Mouse (Mus musculus) neural tube, embryonic 11.5 days (tissue): Measurements from ENCODE around the gene Ccnq. TPM values are rescaled to one million over a fixed set of nuclear protein-coding genes. Genes with fewer than 3 reads are reported as not detected.

Experiments
- ATAC-seq: fragments of 200-750 bp; cut with Nextera tagmentation; 2 replicates; pipeline ENCODE4 v1.8.0; 2017; ENCODE audit warnings: moderate number of reproducible peaks, mild to moderate bottlenecking, moderate TSS enrichment, moderate library complexity; ENCODE audit not compliant: insufficient read depth, low FRiP score, low TSS enrichment
- DNase-seq: peaks from one replicate; pipeline ENCODE4 v3.0.0-alpha.2; 2015; ENCODE audit warnings: low spot score
- H3K27ac ChIP-seq: fragments of 300-500 bp; sonication (generic); 2 replicates; pipeline ENCODE4 v1.5.1; 2014; ENCODE audit warnings: low read depth, mild to moderate bottlenecking, low read length
- H3K27me3 ChIP-seq: fragments of 300-500 bp; sonication (generic); 2 replicates; pipeline ENCODE4 v1.6.1; 2014; ENCODE audit warnings: mild to moderate bottlenecking, low read length, mixed read lengths; ENCODE audit not compliant: control insufficient read depth, insufficient read depth
- H3K36me3 ChIP-seq: fragments of 300-500 bp; sonication (generic); 2 replicates; pipeline ENCODE4 v1.6.1; 2014; ENCODE audit warnings: mild to moderate bottlenecking, low read length, moderate library complexity, mixed read lengths; ENCODE audit not compliant: control insufficient read depth, insufficient read depth
- H3K4me1 ChIP-seq: fragments of 300-500 bp; sonication (generic); 2 replicates; pipeline ENCODE4 v1.6.1; 2014; ENCODE audit warnings: low read length, mixed read lengths; ENCODE audit not compliant: control insufficient read depth, insufficient read depth
- H3K4me2 ChIP-seq: fragments of 300-500 bp; sonication (generic); 2 replicates; pipeline ENCODE4 v1.6.1; 2014; ENCODE audit warnings: low read depth, mild to moderate bottlenecking, moderate library complexity
- H3K4me3 ChIP-seq: fragments of 300-500 bp; sonication (generic); 2 replicates; pipeline ENCODE4 v1.5.1; 2014; ENCODE audit warnings: low read depth, low read length
- H3K9ac ChIP-seq: fragments of 300-500 bp; sonication (generic); 2 replicates; pipeline ENCODE4 v1.6.1; 2014; ENCODE audit warnings: mild to moderate bottlenecking, low read length
- H3K9me3 ChIP-seq: fragments of 300-500 bp; sonication (generic); 2 replicates; pipeline ENCODE4 v1.6.1; 2016; ENCODE audit warnings: low read length; ENCODE audit not compliant: control insufficient read depth
- WGBS: fragments of 180-500 bp; shearing (Covaris S2); extraction: QIAGEN DNeasy Blood & Tissue Kit; methylation state at CpG from one replicate; pipeline ENCODE4 v1.1.7; 2014; 5-methylcytosine and 5-hydroxymethylcytosine counted together
- polyA plus RNA-seq: library from polyadenylated mRNA; unstranded; fragments of >200 nt; fragmentation: Nextera tagmentation; extraction: Ambion mirVana; gene quantifications from 2 replicates; pipeline ENCODE4 v1.2.1, GENCODE M21; 2014

The Ccnq gene
- 37.5 and 38.9 TPM in 2 replicates for polyA plus RNA-seq

DNA sequence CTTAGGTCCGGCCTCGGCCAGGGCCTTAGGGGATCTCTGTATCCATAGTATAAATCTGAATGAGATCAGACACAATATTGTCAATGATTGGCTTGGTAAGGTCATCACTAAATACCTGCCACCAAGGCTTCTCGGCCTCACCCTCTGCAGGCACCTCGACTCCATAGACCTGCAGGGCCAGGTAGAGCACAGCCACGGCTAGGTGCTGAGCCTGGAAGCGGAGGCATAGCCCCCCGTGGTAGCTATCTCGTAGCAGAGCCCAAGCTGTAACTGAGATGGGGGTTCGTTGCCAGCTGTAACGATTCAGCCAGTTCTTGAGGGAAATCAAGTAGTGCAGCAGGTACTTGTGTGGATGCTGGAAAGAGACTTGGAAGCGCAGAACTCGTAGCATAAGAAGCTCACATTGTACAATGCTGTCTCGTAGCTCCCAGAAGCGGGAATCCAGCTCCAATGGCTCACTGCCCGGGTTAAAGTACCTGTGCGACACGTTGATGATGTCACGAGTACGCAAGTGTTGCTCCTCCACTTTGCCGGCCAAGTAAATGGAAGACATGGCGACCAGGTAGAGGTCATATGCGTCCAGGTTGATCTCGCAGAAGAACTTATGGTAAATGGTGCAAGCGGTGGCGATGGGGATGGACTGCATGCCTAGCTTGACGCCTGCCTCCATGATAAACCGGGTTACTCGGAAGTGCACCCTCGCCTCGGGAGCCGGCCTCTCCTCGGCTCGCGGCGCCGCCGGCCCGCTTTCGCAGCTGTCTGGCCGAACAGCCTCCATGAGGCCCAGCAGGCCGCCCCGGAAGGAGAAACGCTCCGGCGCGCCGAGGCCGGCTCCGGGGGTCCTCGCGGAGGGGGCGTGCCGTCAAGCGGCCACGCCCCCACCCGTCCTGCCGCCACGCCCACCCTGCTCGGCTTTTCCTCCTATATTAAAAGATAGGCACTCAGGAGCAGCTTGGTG lies at the start of gene Ccnq:
TSS of gene Ccnq (minus strand) at position 845 of the 958 bp plus-strand sequence.
- Histone ChIP-seq H3K27ac (0 out of 2 replicates have a peak within 1 kb of the TSS, but pooled peaks have one; percentile 30), H3K4me2 (peak within 1 kb of the TSS; percentile 80), H3K27me3 (no peaks in the 10 kb centered on the region), H3K4me1 (peaks cover 4% of the 10 kb centered on the region; the same call in 1 of the 2 replicates), H3K9me3 (no peaks in the 10 kb centered on the region), H3K9ac (peak within 1 kb of the TSS; percentile 72), H3K36me3 (no peaks in the 10 kb centered on the region), H3K4me3 (peak within 1 kb of the TSS; percentile 62)
- DNase-seq (peak; percentile 89), ATAC-seq (peak; percentile 71)
- WGBS, result 11% methylated on average over 59 of the region's 59 CpGs

DNA sequence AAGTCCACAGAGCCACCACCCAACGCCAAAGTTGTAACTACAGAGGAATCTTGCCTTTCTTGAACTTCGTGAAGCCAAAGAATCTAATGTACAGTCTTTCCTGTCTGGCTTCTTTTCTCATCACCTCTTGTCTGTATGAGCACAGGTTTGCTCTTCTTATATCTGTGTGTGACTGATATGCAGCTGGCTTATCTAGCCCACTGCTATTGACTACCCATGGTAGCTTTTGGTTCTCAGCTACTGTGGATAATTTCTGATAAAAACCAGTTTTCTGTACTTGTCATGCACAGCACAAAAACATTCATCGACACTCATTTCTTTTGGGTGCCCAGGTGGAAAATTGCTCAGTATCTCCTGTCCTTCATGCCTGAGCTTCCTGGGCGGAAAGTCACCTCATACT lies 49.6 kb upstream of the Ccnq start:
- H3K4me1 ChIP-seq, result no peaks in the 10 kb centered on the region
- ATAC-seq (no peak), DNase-seq (no peak)
- no peaks in the 10 kb centered on the region for H3K27me3 ChIP-seq
- WGBS, result 86% methylated on average over 4 of the region's 4 CpGs
- H3K9ac ChIP-seq, result no peak overlapping the region
- H3K4me3 ChIP-seq, result no peak overlapping the region
- no peak overlapping the region for H3K4me2 ChIP-seq
- no peaks in the 10 kb centered on the region for H3K36me3 ChIP-seq
- no peaks in the 10 kb centered on the region for H3K9me3 ChIP-seq
- H3K27ac ChIP-seq, result no peak overlapping the region

DNA sequence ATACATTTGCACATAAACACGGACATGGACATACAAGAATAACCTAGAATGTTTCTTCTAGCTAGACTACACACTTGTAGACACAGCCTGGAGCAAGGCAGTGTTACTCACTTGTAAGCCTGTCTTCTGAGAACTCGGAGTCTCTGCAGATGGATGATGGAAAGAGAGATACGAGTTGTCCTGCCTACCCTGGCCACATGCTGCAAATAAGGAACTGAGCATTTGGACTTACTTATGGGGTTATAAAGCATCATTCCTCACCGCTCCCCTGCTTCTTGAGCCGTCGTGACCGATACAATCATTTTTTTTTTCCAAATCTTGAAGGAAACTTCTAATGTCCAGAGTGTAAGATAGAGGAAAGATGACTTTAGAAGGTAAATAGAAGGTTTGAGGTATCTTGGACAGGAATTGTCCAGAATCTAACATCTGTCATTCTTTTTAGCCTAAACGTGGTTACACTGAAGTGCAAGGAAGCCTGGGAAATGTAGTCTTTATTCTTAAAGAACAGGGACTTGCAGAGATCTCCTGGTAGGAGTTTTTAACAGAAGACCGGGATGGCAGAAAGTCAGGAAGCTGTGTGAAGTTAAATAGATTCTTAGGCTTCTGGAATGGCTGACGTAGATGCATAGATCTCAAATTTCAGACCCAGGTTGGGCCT lies 44.7 kb upstream of the Ccnq start:
- H3K9ac ChIP-seq, result no peak overlapping the region
- H3K36me3 ChIP-seq, result no peaks in the 10 kb centered on the region
- no peak overlapping the region for H3K4me3 ChIP-seq
- 86% methylated on average over 10 of the region's 10 CpGs for WGBS
- 0 out of 2 replicates have a peak, but pooled peaks cover 3% of the 10 kb centered on the region for H3K4me1 ChIP-seq
- no peak for DNase-seq
- no peaks in the 10 kb centered on the region for H3K9me3 ChIP-seq
- no peak overlapping the region for H3K27ac ChIP-seq
- H3K4me2 ChIP-seq, result no peak overlapping the region
- no peak for ATAC-seq
- no peaks in the 10 kb centered on the region for H3K27me3 ChIP-seq

DNA sequence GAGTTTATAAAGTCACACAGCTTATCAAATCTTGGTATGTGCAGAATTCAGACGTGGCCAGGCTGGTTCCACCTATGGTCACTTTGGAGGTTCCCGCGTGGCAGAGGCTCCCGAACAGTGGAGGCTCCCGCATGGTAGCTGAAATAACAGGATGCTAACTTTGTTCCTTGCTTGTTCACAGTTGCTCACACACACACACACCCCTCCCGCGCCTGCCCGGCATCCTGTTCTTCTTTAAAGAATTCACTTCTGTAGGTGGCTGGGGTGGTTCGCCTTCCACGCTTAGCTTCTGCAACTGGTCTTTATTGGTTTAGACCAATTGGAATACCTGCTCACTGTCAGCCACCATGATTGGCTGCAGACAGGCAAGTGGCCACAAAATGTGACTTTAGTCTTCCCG lies 41.6 kb upstream of the Ccnq start:
- ATAC-seq, result no peak
- 80% methylated on average over 11 of the region's 11 CpGs for WGBS
- H3K4me2 ChIP-seq, result no peak overlapping the region

DNA sequence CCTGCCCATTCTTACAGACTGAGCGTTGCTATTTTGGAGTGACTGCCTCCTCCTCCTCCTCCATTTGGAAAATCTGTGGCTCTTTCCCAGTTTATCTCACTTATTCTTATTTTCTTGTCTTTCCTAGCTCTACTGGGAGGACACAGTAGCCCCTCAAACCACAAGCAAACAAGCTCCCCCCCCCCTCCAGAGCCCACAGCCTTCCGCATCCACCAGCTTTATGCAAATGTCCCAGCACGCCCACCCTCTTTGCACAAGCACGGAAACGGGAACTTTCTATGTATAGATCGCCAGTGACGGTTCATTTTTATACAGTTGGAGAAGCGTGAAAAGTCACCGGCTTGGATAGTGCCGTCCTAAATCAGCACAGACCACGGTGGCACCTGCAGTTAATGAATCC lies 40.9 kb upstream of the Ccnq start:
- Histone ChIP-seq H3K4me1 (0 out of 2 replicates have a peak, but pooled peaks cover 3% of the 10 kb centered on the region), H3K9ac (no peak overlapping the region), H3K4me3 (no peak overlapping the region), H3K27me3 (no peaks in the 10 kb centered on the region), H3K27ac (no peak overlapping the region), H3K36me3 (no peaks in the 10 kb centered on the region), H3K4me2 (no peak overlapping the region), H3K9me3 (no peaks in the 10 kb centered on the region)
- WGBS, result 44% methylated on average over 11 of the region's 11 CpGs
- ATAC-seq (no peak), DNase-seq (no peak)

More for the DNA sequence above, 41.6 kb upstream of the Ccnq start:
- H3K9me3 ChIP-seq, result no peaks in the 10 kb centered on the region
- H3K9ac ChIP-seq, result no peak overlapping the region
- H3K4me3 ChIP-seq, result no peak overlapping the region
- H3K27me3 ChIP-seq, result no peaks in the 10 kb centered on the region
- no peaks in the 10 kb centered on the region for H3K36me3 ChIP-seq
- H3K27ac ChIP-seq, result no peak overlapping the region
- 0 out of 2 replicates have a peak, but pooled peaks cover 3% of the 10 kb centered on the region for H3K4me1 ChIP-seq
- DNase-seq, result no peak

DNA sequence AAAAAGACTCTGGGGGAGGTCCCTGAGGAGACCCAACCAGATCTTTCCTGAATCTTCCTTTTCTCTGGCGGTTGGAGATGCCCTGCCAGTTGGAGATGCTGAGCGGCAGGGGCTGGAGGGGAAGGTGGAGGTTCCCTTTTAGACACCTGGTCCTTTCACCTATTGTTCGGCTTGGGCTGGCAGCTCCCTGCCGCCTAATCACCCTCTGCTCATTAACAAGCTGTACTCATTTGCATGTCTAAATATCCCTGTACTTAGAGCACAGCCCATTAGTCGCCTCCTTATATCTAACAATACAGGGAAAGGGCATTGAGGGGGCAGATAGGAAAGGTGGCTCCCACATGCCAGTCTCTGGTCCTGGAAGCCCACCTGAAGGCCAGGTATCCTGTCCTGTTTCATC lies 40.5 kb upstream of the Ccnq start:
- H3K4me1 ChIP-seq, result 0 out of 2 replicates have a peak, but pooled peaks cover 3% of the 10 kb centered on the region
- H3K4me2 ChIP-seq, result no peak overlapping the region
- whole genome bisulfite sequencing, result 29% methylated on average over 5 of the region's 5 CpGs
- H3K4me3 ChIP-seq, result no peak overlapping the region
- H3K36me3 ChIP-seq, result no peaks in the 10 kb centered on the region
- no peaks in the 10 kb centered on the region for H3K9me3 ChIP-seq
- ATAC-seq (no peak), DNase-seq (no peak)
- no peak overlapping the region for H3K9ac ChIP-seq
- H3K27ac ChIP-seq, result no peak overlapping the region
- no peaks in the 10 kb centered on the region for H3K27me3 ChIP-seq

DNA sequence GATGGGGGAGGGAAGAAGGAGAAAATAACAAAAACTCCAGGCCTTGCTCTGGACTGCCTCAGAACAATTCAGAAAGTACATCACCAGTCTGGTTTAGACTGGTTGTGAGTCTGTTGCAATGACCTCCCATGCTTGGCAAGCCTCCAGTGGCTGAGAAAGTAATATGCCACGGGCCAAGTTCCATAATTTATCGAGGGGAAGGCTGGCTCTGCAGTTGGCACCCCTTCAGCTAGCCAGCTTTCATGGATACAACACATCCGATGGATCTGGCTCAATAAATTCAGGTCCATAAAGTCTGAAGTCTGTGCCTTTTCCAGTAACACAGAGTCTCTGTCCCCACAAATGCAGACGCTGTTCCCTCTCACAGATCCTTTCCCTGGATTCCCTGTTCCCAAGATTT lies 40.1 kb upstream of the Ccnq start:
- Histone ChIP-seq H3K9ac (no peak overlapping the region), H3K9me3 (no peaks in the 10 kb centered on the region), H3K4me3 (no peak overlapping the region), H3K27ac (no peak overlapping the region), H3K36me3 (no peaks in the 10 kb centered on the region), H3K27me3 (no peaks in the 10 kb centered on the region), H3K4me1 (peaks cover 3% of the 10 kb centered on the region; the same call in 1 of the 2 replicates), H3K4me2 (no peak overlapping the region)
- no peak for DNase-seq
- no peak for ATAC-seq
- WGBS, result 61% methylated on average over 4 of the region's 4 CpGs

DNA sequence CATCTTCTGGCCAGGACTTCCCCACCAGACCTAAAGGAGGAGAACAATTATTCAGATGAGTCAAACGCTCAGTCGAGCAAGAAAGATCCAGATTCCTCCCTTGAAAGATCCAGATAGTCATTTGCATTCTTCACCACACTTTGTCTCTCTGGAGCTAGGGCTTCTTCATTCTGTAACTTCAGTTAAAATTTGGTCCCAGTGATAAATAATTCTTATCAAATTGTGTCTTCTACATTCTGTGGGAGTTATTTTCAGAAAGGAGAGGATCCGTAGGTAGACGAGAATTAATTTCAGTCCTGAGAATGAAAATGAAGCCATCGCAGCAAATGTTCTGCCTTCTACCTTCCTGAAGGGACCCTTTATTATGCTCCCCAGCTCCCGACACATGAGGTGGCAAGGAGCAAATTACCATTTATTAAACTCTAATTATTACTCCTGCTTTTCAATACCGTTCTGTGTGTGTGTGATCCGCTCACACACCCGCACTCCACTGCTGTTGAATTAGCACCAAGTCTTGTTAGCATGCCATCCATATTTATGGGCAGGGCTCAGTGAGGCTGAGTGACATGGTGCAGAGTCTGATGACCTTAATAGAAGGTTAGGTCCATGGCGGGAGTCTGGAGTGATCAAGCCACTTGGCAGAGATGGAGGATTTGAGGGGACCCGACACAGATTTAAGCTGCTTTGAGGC lies 38.0 kb upstream of the Ccnq start:
- 80% methylated on average over 11 of the region's 11 CpGs for WGBS

More for the DNA sequence above, 38.0 kb upstream of the Ccnq start:
- Histone ChIP-seq H3K9ac (no peak overlapping the region), H3K4me2 (no peak overlapping the region), H3K27me3 (no peaks in the 10 kb centered on the region), H3K4me3 (no peak overlapping the region), H3K27ac (no peak overlapping the region), H3K36me3 (no peaks in the 10 kb centered on the region), H3K4me1 (peaks cover 10% of the 10 kb centered on the region), H3K9me3 (no peaks in the 10 kb centered on the region)
- DNase-seq, result no peak
- ATAC-seq, result no peak
